Mouse (Mus musculus) kidney, postnatal 36 days (tissue): ENCODE results near the gene Olfr996.
"Not testable (repeated sequence)": the region's sequence is repeated elsewhere in the genome, so short reads cannot be mapped to it uniquely, and the experiment has no call there.

Experiments used
- DNase-seq, 2 experiments: peaks; one replicate each; pipeline ENCODE4 v3.0.0; 2021 to 2022; ENCODE audit warnings: mixed read lengths in 2 of 2

Olfr996 gene

GRCm38 (mm10) chr2:85578915-85579314 is at the start of gene Olfr996:
Gene Olfr996 (plus strand): TSS chr2:85579215.
- no peak for DNase-seq

DNA sequence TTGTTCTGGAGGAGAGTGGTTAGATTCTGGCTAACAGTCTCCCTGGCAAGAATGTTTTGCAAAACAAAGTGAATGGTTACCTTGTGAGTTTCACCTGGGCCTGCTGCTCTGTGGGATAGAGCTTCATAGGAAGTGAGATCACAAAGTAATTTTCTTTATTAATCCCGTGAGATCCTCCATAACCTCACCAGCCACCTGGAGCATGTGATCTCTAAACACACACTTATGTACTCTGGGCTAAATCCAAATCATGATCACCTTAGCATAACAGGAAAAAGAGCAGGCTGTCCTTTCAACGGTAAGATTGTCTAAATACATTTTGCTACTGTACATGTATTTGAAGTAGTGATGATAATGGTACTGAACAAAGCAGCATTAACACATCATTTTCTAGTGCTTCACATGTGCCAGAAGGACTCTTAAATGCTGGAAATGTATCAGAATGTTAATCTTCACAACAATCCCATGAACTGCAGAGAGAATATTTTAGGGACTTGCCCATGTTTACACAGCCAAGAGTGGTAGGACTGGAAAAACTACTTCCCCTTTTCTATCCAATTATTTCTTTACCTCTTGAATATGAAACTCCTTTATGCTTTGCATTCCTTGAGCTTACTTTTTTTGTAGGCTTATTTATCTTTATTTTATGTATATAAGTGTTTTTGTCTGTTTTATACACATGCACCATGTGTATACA is 46.8 kb upstream of the Olfr996 start:
- DNase-seq: no peak

DNA sequence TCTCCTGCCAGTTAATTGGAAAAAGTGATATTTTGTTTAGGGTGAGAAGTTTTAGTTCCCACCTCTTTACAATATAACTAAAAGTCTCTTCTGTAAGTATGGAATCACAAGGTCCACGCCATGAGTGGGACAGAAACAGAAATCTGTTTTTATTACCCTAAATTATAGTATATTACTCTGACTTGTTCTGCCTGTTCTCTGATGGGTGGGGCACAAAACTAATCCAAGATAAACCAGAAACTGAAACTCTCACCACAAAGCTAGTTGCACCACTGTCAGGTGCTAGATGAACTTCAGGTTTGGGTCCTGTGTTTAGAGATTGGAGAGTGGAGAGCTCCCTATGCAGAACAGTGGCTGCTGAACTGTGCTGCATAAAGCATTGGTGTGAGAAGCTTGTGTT is 45.1 kb upstream of the Olfr996 start:
- DNase-seq: no peak

DNA sequence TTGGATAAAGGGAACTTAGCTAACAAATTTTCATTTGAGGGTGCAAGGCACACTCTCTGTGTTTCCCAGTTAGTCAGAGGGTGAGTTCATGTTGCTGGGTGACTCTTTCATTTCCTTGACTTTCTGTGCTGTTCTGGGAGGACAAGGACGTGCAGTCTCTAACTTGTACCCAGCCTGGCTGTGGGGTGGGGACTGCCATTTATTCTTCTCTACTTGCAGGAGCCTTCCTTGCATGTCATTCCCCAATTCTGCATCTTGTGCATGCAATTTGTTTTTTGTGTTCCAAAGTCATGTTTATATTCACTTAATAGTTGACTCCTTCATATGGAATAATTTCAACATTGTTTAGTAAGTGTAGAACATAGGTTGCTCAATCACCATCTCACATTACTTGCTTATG is 24.2 kb upstream of the Olfr996 start:
- DNase-seq: no peak

GRCm38 (mm10) chr2:85560226-85560625 is 18.8 kb upstream of the Olfr996 start:
- no peak for DNase-seq

GRCm38 (mm10) chr2:85561187-85561586 is 17.8 kb upstream of the Olfr996 start:
- DNase-seq: peak; percentile 16 to 38

DNA sequence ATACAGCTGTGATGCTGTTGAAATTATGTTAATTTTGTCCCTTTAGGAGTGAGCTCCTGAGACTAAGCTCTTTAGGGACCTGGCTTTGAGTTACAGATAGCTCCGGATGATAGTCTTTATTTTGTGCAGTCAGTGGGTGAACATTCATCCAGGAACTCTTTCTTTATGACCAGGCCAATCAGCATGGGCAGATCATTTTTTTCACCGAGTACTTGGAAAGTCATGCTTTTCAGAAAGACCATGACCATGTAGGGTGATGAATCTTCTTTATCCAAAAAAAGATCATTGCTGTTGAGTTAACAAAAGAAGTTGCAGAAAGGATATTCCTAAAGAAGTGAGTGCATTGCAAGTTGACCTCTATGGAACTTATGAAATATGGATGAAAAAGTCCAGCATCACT is 9.6 kb downstream of the Olfr996 start, which contains the start of gene Olfr998:
Gene Olfr998, plus strand, starts transcription at position 301 of the 400 bp plus-strand sequence.
- not testable (repeated sequence) for DNase-seq

DNA sequence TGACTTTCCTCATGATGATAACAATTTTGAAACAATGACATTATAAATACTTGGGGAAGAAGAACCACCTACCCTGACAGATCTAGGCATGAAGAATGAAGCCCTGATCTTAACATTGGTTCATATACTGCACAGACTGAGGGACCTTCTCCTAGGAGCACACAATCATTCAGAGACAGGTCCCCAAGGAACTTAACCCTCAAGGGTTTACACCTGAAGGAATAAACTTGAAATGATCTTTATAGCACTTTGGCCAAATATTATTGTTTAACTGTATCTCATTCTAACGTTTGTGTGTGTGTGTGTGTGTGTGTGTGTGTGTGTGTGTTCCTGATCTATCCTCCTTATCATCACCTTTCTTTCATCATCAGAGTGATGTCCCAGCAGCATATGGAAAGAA is 32.8 kb downstream of the Olfr996 start, which contains the start of gene Olfr1000:
Gene Olfr1000, minus strand, starts transcription at position 101 of the 400 bp plus-strand sequence.
- no peak for DNase-seq
